Mouse (Mus musculus) mouse embryonic stem cell (cell line): ENCODE data around the gene Ankzf1.

Experiments
- in situ Hi-C, 2 experiments: fragments of 300-500 bp; cut with MboI; formaldehyde crosslinking; loops; 1 replicate in 1 of 2; 3 replicates in 1 of 2; pipeline ENCODE4 v1.14.3; 2019 to 2020; ENCODE audit warnings: low sequenced_read_pairs in 2 of 2, low pct_unique_long_range_greater_than_20kb in 1 of 2, mixed read lengths in 1 of 2; ENCODE audit not compliant: unreplicated experiment in 1 of 2

Ankzf1 gene

GRCm38 (mm10) chr1:75244175-75244826 lies 52.4 kb downstream of the Ankzf1 start:
- in situ Hi-C loops, result no loop called here

GRCm38 (mm10) chr1:75244836-75245235 lies 52.9 kb downstream of the Ankzf1 start:
- in situ Hi-C loops, result no loop called here

- in situ Hi-C loops, result no loop called here
Observed at GRCm38 (mm10) chr1:75247071-75247930, 55.4 kb downstream of the Ankzf1 start.

GRCm38 (mm10) chr1:75248041-75248772 lies 56.3 kb downstream of the Ankzf1 start:
- in situ Hi-C loops, result no loop called here
